Mouse (Mus musculus) kidney, postnatal 10 days (tissue): ENCODE measurements around the gene Eif4g1.

Source experiments
- DNase-seq: peaks from one replicate; pipeline ENCODE4 v3.0.0; 2021; ENCODE audit warnings: mixed read lengths

Eif4g1 gene

DNA sequence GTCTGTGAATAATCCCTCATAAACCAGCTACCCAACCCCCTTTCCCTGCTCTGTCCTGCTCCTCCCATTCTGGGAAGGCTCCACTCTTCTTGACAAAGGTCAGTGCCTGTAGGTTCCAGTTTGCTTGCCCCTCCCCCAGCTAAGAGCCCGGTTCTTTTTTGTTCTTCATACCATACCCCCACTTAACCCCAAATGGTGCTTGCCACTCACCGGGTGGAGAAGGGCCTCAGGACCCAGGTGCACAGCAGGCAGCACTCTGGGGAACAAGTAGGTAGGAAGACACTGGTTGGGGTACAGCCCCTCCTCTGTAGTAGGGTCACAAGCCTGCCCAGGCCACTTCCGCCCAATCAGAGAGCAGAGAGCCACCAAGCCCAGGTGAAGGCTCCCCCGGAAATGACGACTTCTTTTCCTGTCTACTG, 62.2 kb downstream of the Eif4g1 start:
- peak; percentile 41 for DNase-seq

DNA sequence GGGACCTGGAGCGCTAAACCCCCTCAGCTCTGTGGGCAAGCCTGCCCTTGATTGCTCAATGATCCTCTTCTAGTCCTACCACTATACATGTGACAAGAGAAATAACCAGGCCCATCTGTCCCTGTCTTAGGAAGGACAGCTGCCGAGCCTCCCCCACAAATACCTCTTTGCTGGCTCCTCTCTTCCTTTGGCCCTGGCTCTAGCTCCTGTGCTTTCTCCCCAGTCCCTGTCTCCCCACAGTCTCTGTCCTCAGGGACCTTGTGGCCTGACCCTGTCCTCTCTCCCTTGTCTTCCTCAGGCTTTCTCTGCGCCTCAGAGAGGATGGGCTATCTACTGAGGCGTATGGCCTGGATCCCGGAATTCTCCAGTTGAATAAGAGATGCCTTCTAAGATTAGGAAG, 63.6 kb downstream of the Eif4g1 start:
- DNase-seq, result no peak

DNA sequence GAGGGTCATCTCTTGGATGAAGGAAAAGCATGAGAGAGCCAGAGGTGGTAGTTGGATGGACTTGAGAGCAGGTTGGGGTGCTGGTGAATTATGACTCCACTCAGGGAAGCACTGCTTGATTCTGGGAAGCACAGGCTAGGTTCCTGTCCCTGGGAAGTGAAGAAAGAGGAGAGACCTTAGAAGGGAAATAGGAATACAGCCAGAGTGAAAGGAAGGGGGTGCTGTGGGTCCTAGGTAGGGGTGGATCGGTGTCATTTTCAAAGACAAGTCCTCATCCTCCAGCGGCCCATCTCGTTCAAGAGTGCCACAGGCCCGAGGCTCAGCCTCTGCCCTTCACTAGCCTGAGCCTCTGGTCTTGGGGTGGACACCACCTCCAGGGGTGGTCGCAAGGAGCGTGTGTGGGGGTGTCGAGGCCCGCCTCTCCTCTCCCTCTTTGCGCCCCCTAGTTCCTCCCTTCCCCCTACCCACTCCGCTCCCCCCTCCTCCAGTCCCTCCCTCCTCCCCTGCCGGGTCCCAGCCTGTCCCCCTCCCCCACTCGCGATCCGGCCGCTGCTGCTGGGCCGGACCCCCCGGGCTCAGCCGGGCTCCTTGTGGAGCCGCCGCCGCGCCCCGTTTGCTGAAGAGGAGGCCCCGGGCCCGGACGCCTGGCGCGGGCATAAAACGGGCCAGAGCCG, 64.3 kb downstream of the Eif4g1 start:
- no peak for DNase-seq

DNA sequence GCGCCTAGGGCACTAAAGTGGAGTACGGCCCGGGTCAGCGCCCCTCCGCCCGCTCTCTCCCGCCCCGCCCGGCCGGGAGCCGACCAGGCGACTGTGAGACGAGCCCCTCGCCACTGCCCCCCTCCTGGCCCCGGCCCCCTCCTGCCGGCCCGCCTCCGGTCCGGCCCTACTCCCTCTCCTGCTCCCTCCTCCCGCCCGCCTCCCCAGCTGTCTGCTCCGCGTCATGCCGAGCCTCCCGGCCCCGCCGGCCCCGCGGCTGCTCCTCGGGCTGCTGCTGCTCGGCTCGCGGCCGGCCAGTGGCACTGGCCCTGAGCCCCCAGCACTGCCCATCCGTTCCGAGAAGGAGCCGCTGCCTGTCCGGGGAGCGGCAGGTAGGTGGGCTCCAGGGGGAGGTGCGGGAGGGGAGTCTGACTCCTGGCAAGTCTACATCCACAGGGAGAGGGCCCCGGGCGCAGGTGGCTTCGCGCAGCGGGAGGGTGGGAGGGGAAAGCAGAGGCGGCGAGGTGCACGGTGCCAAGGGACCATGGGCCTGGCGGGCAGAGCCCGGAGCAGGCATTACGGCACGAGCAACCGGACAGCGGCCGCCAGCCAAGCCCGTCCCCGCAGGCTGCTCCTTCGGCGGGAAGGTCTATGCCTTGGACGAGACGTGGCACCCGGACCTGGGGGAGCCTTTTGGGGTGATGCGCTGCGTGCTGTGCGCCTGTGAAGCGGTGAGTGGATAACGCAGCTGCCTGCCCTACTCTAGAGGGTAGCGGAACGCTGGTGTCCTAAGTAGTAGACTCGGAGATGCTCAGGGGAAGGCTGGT, 65.0 kb downstream of the Eif4g1 start, which contains the start of gene Chrd:
Gene Chrd (plus strand): TSS at position 203 of the 806 bp plus-strand sequence.
- DNase-seq, result peak; percentile 87

DNA sequence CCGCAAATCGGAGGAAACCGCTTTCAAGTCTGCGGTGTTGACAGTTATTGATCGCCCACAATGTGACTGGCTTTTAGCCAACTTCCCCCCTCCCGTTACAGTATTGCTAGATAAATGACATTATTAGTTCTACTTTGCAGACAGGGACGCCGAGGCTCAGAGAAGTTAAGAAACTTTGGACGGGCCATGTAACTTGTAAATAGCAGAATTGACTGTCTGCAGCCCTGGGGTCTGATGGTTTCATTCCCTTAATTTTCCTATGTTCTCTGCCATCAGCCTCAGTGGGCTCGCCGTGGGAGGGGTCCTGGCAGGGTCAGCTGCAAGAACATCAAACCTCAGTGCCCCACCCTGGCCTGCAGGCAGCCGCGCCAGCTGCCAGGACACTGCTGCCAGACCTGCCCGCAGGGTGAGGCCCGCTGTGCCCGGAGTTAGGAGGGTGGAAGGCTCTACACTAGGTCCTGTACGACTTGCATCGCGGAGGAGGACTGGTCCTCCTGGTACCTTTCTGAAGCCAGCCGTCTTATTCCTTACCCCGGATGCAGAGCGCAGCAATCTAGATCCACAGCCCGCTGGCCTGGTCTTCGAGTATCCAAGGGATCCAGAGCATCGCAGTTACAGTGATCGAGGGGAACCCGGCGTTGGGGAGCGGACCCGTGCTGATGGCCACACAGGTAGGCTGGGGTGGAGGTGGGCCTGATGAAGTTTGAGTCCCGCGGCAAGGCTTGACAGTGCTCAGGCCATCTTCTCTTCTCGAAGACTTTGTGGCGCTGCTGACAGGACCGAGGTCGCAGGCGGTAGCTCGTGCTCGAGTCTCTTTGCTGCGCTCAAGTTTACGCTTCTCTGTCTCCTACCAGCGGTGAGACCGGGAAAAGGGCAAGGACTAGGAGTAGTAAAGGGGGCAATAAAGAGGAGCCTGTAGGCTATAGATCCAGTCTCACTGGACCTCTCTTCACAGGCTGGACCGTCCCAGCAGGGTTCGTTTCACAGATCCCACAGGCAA, 65.9 kb downstream of the Eif4g1 start, which contains the start of gene Thpo:
Gene Thpo (minus strand): TSS at position 781 of the 1,000 bp plus-strand sequence.
- DNase-seq, result peak; percentile 24

DNA sequence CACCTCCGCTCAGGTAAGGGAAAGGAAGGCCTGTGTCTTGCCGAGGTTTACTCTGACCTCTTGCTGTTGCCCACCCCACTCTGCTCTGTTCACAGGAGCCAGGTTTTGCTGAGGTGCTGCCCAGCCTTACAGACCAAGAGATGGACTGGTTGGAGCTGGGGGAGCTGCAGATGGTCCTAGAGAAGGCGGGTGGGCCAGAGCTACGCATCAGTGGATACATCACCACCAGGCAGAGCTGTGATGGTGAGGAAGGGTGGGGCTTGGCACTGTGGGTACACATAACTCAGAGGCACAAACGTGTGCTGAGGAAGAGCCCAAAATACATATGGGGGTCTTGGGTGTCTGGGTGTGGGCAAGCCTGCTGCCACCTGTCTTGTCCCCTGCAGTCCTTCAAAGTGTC, 67.5 kb downstream of the Eif4g1 start:
- no peak for DNase-seq

DNA sequence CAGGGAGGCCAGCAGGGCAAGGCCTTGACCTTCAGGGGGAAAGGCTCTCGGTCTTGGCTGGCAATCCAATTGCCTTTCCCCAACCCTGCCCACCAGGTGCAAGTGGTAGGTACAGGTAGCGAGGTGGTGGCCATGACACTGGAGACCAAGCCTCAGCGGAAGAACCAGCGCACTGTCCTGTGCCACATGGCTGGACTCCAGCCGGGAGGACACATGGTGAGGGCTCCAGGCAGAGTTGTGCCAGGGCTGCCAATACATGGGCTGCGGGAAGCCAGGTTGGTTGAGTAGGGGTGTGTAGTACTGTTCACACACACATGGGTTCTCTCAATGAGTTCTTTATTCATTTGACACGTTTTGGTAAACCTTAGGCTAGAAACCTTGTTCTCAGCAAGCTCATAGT, 68.1 kb downstream of the Eif4g1 start:
- no peak for DNase-seq

DNA sequence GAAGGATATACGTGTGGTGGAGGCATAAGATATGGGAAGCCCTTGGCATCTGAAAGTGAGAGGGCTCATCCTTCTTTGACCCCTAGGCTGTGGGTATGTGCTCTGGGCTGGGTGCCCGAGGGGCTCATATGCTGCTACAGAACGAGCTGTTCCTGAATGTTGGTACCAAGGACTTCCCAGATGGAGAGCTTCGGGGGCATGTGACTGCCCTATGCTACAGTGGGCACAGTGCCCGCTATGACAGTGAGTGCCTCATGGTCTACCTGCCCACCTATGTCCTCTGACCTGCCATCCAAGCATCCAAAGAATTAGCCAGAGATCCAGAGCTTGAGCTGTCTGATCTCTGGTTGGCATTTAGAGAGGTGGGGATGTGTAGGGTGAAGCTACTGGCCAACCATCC, 68.7 kb downstream of the Eif4g1 start:
- no peak for DNase-seq

DNA sequence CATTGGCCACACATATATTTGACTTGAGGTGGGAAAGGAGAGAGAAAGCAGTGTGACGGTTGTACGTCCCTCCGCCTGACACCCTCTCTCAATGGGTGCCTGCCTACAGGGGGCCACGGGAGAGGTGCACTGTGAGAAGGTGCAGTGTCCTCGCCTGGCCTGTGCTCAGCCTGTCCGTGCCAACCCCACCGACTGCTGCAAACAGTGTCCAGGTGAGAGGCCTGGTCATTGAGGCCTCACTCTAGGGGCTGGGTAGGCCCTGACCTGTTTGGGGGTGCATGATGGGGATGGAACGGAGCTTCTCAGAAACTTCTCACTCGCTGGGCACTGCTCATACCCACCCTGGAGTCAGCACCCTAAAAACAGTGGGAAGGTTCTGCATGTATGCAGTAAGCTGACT, 71.7 kb downstream of the Eif4g1 start:
- DNase-seq, result no peak
